Mouse (Mus musculus): ENCODE results near the gene Ppara. TPM values are rescaled to one million over a fixed set of nuclear protein-coding genes. Genes with fewer than 3 reads are reported as not detected.
"Not testable (repeated sequence)": the region's sequence is repeated elsewhere in the genome, so short reads cannot be mapped to it uniquely, and the experiment has no call there.

Gene Ppara
- polyA plus RNA-seq, 1 experiment: 0.25 TPM

DNA sequence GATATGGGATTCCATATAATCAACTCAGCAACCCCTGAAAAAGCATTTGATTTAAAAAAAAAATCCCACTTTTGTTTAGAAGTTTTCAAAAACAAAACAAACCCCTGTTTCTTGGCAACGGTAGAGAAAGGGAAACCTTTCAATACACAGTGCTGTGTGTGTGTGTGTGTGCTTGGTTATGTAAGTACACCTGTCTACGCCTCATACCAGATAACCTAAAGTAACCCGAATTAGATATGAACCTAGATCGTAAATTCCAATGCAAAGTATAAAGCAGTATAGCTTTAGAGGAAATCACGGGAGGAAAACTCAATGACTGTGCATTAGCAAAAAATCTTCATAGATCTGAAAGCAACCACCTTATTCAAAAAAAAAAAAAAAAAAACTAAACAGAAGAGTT lies 31.9 kb downstream of the Ppara start:
- Histone ChIP-seq H3K27ac (ENCODE audit: insufficient read depth, low read length) (no peak overlapping the region), H3K4me3 (ENCODE audit: insufficient read depth, low read length) (no peak overlapping the region), H3K4me1 (ENCODE audit: control insufficient read depth, insufficient read depth, low read length) (no peaks in the 10 kb centered on the region)
- TF ChIP-seq CTCF (IDR thresholded peaks at IDR 0.05; ENCODE audit: borderline replicate concordance, insufficient read depth, low read length) (no peak), POLR2A (IDR thresholded peaks at IDR 0.05; ENCODE audit: low read depth, low read length) (no peak)

DNA sequence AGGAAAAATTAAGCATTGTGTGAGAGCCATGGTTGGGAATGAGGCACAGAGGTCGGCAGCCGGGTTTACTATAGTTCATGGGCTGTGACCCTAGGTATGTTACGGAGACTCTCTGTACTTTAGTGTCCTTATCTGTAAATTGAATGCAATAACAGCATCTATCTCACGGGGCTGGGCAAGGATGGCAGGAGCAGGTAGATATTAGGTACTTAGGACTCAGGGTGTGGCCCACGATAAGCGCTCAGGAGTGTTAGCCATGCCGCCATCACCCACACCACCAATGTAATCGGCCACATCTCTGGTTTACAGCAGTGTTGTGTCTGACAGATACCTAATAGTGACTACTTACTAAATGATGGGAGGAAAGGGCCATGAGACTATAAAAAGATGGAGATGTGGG lies 34.2 kb downstream of the Ppara start:
- no peak overlapping the region for H3K4me3 ChIP-seq (ENCODE audit: insufficient read depth, low read length)
- no peak overlapping the region for H3K27ac ChIP-seq (ENCODE audit: insufficient read depth, low read length)
- no peaks in the 10 kb centered on the region for H3K4me1 ChIP-seq (ENCODE audit: control insufficient read depth, insufficient read depth, low read length)
- TF ChIP-seq CTCF (IDR thresholded peaks at IDR 0.05; ENCODE audit: borderline replicate concordance, insufficient read depth, low read length) (no peak), POLR2A (IDR thresholded peaks at IDR 0.05; ENCODE audit: low read depth, low read length) (no peak)

DNA sequence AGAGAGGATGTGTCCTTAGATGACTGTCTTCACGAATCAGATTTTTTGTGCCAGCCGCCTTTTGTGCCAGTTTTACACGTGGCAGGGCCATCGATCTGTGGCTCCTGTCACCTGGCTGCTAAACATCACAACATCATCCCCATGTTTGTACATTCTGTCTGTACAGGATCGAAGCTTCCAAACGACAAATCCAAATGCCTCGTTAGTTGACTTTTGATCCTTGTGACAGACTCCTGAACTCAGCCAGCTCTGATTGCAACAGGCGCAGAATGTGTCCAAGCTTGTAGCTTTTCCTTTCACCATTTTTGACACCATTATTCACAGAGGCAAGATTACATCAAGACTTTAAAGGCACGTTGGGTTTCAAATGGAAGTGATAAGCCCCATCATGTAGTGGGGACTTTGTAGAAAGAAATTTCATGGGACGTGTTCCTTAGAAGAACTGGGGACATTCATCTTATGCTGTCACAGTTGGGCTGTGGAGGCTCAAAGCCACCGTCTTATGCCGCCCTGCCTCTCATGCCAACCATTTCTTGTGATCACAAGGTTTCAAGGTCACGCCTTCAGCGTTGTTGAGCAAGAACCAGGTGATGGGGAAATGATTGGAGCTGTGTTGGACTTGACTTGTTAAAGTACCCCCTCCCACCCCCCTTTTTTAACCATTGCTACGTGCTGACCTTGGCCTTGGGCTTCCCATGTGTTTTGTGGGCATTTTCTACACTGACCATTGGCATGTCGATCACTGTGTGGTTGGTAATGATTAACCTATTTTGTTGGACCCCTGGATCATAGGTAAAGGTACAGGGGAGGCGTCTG lies 36.7 kb downstream of the Ppara start:
- no peak overlapping the region for H3K4me3 ChIP-seq (ENCODE audit: insufficient read depth, low read length)
- no peaks in the 10 kb centered on the region for H3K4me1 ChIP-seq (ENCODE audit: control insufficient read depth, insufficient read depth, low read length)
- H3K27ac ChIP-seq (ENCODE audit: insufficient read depth, low read length): no peak overlapping the region
- TF ChIP-seq CTCF (IDR thresholded peaks at IDR 0.05; ENCODE audit: borderline replicate concordance, insufficient read depth, low read length) (no peak), POLR2A (IDR thresholded peaks at IDR 0.05; ENCODE audit: low read depth, low read length) (no peak)

DNA sequence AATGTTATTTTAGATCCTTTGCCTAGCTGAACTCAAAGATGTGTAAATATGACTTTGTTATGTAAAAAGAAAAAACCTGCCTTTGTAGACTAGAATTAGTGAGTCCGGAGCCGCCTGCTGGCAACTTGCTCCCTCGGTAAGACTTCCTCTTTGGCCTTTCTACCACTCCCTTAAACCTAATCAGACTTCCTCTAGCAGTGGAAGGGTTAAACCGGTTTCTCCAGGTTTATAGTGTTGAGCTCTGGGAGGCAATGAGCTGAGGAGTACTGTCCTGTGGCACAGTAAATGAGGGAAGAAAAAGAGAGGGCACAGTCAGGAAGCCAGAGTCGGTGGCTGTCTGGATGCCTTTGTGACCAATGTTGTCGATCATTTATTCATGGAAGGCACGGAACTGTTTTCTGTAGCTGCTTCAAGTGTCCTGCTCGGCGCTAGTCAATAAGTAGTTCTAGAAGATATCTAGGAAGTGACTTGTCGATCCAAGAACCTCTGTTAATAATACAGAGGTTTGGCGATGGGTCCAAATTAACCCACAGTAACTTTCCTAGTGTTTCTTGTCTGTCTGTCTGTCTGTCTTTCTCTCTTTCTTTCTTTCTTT lies 37.5 kb downstream of the Ppara start:
- no peak overlapping the region for H3K4me3 ChIP-seq (ENCODE audit: insufficient read depth, low read length)
- H3K27ac ChIP-seq (ENCODE audit: insufficient read depth, low read length): no peak overlapping the region
- no peaks in the 10 kb centered on the region for H3K4me1 ChIP-seq (ENCODE audit: control insufficient read depth, insufficient read depth, low read length)
- TF ChIP-seq CTCF (IDR thresholded peaks at IDR 0.05; ENCODE audit: borderline replicate concordance, insufficient read depth, low read length): no peak
- no peak for TF ChIP-seq POLR2A (IDR thresholded peaks at IDR 0.05; ENCODE audit: low read depth, low read length)

DNA sequence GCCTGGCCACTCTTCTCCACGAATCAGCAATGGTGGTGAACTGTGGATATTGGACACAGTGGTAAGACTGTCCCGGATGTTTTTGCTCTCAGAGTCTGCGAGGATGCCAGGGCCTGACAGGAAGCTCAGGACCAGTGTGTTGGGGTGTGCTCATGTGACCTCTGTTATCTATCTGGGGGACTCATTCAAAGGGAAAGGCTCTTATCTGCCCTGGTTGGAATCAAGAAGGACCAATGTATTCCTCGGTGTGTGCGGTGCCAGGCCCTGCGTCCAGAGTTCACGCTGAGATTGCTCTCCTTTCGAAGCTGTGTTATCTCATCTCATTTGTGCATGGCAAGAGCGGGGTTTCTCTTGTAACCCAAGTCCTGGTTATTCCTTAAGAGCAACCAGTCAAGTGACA lies 39.6 kb downstream of the Ppara start:
- H3K4me3 ChIP-seq (ENCODE audit: insufficient read depth, low read length): no peak overlapping the region
- H3K27ac ChIP-seq (ENCODE audit: insufficient read depth, low read length): no peak overlapping the region
- no peaks in the 10 kb centered on the region for H3K4me1 ChIP-seq (ENCODE audit: control insufficient read depth, insufficient read depth, low read length)
- TF ChIP-seq CTCF (IDR thresholded peaks at IDR 0.05; ENCODE audit: borderline replicate concordance, insufficient read depth, low read length) (no peak), POLR2A (IDR thresholded peaks at IDR 0.05; ENCODE audit: low read depth, low read length) (no peak)

DNA sequence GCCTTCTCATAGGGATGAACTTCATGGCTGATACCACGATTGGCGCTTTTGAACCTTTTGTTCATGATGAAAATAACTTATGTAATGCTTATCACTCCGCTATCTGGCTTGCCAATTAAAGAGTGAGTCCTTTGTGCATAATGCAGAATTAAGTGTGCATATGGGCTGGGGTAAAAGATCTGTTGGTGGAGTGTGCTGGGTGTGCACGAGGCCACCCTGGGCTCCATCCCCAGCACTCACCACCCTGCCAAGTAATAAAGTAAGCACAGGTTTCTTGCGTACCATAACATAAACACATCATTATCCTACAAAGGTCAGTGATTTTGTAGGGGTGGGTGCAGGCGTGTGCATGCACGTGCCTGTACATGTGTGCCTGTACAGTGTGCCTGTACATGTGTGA lies 40.2 kb downstream of the Ppara start:
- Histone ChIP-seq H3K4me3 (ENCODE audit: insufficient read depth, low read length) (no peak overlapping the region), H3K27ac (ENCODE audit: insufficient read depth, low read length) (no peak overlapping the region), H3K4me1 (ENCODE audit: control insufficient read depth, insufficient read depth, low read length) (no peaks in the 10 kb centered on the region)
- no peak for TF ChIP-seq CTCF (IDR thresholded peaks at IDR 0.05; ENCODE audit: borderline replicate concordance, insufficient read depth, low read length)
- TF ChIP-seq POLR2A (IDR thresholded peaks at IDR 0.05; ENCODE audit: low read depth, low read length): no peak

DNA sequence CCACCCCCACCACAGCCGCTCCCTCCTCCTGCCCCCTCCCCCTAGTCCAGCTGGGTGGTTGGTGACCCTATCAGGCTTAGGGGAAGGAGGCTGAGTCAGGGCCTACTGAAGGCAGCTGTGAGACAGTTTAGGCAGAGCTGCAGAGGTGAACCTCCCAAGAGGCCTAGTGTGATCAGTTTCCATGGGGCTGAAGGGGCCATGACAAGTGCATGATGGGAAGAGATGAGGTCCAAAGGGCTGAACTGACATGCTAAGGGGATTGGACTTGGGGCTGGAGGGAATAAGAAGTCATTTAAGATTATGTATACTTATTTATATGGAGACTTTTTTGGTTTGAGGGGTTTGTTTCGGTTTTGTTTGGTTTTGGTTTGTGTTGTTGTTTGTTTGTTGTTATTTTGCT lies 41.5 kb downstream of the Ppara start:
- TF ChIP-seq CTCF (IDR thresholded peaks at IDR 0.05; ENCODE audit: borderline replicate concordance, insufficient read depth, low read length): no peak
- TF ChIP-seq POLR2A (IDR thresholded peaks at IDR 0.05; ENCODE audit: low read depth, low read length): no peak
- Histone ChIP-seq H3K27ac (ENCODE audit: insufficient read depth, low read length) (no peak overlapping the region), H3K4me3 (ENCODE audit: insufficient read depth, low read length) (no peak overlapping the region), H3K4me1 (ENCODE audit: control insufficient read depth, insufficient read depth, low read length) (no peaks in the 10 kb centered on the region)

DNA sequence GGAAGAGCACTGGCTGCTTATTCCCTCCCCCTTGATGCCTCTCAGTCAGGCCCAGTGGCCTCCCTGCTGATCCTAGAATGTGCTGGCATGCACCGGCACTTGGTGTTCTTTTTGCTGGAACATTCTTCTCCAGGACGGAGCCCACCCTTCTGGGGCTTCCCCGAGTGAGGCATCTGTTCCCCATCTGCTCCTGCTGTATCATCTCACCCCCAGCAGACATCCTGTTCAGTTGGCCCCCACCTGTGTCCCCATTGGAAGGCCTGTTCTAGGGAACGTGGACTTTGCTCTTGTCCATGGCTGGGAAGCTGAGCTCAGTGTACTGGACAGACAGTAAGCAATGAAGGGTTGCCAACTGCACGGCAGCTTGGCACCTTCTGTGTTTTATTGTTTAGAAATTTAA lies 42.0 kb downstream of the Ppara start:
- TF ChIP-seq POLR2A (IDR thresholded peaks at IDR 0.05; ENCODE audit: low read depth, low read length) (no peak), CTCF (IDR thresholded peaks at IDR 0.05; ENCODE audit: borderline replicate concordance, insufficient read depth, low read length) (no peak)
- H3K4me3 ChIP-seq (ENCODE audit: insufficient read depth, low read length): no peak overlapping the region
- no peaks in the 10 kb centered on the region for H3K4me1 ChIP-seq (ENCODE audit: control insufficient read depth, insufficient read depth, low read length)
- H3K27ac ChIP-seq (ENCODE audit: insufficient read depth, low read length): no peak overlapping the region

DNA sequence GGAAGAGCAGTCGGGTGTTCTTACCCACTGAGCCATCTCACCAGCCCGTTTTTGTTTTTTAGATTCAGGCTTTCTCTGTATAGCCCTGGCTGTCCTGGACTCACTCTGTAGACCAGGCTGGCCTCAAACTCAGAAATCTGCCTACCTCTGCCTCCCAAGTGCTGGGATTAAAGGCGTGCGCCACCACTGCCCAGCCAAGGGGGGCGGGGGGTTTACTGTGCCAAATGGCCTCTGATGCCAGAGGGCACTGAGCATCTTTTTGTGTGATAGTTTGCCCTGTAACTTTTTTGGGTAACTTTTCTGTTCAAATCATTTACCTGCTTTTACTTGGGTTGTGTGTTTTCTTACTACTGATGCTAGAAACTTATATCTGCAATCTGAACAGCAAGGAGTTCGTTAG lies 44.1 kb downstream of the Ppara start:
- H3K27ac ChIP-seq (ENCODE audit: insufficient read depth, low read length); H3K4me3 ChIP-seq (ENCODE audit: insufficient read depth, low read length); H3K4me1 ChIP-seq (ENCODE audit: control insufficient read depth, insufficient read depth, low read length): not testable (repeated sequence)

DNA sequence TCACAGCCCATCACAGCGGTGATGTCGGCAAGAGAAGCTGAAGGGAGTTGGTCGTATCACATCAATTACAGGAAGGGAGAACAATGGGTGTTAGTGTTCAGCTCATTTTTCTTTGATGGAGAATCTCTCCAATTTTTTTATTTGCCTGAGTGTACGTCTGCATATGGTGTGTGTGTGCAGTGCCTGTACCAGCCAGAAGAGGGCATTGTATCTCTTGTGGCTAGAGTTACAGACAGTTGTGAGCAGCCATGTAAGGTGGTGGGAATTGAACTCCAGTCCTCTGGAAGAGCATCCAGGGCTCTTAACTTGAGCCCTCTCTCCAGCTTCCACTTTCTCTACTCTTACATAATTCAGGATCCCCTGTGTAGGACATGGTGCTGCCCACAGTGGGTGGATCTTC lies 48.4 kb downstream of the Ppara start:
- Histone ChIP-seq H3K4me1 (ENCODE audit: control insufficient read depth, insufficient read depth, low read length) (no peaks in the 10 kb centered on the region), H3K4me3 (ENCODE audit: insufficient read depth, low read length) (no peak overlapping the region), H3K27ac (ENCODE audit: insufficient read depth, low read length) (no peak overlapping the region)
- TF ChIP-seq POLR2A (IDR thresholded peaks at IDR 0.05; ENCODE audit: low read depth, low read length) (no peak), CTCF (IDR thresholded peaks at IDR 0.05; ENCODE audit: borderline replicate concordance, insufficient read depth, low read length) (no peak)
